Mouse (Mus musculus) CH12.LX (cell line): ENCODE data around the gene Mavs. TPM values are rescaled to one million over a fixed set of nuclear protein-coding genes. Genes with fewer than 3 reads are reported as not detected.
A peak's percentile ranks its signal among the peaks of the same experiment; 100 is the strongest.

Experiments used
- DNase-seq: peaks from one replicate; pipeline ENCODE4 v3.0.0-alpha.2; 2013; ENCODE audit errors: extremely low read depth
- H3K27ac ChIP-seq: 2 replicates; pipeline ENCODE4 v1.5.1; 2012; ENCODE audit warnings: low read depth, mild to moderate bottlenecking, control low read depth, moderate library complexity; ENCODE audit not compliant: insufficient read depth
- H3K27me3 ChIP-seq: replicated peaks from 2 replicates; pipeline ENCODE3; 2012; ENCODE audit warnings: inconsistent platforms
- H3K36me3 ChIP-seq, 2 experiments: replicated peaks in 1 of 2; 2 replicates each; pipeline versions ENCODE3 to v1.6.1; 2012; ENCODE audit warnings: inconsistent platforms in 1 of 2, low read length in 1 of 2, mild to moderate bottlenecking in 1 of 2, mixed read lengths in 1 of 2, moderate library complexity in 1 of 2; ENCODE audit not compliant: control insufficient read depth in 1 of 2, insufficient read depth in 1 of 2
- H3K4me1 ChIP-seq, 2 experiments: 2 replicates each; pipeline ENCODE4 v1.6.1; 2012; ENCODE audit warnings: inconsistent platforms in 1 of 2, moderate library complexity in 1 of 2; ENCODE audit not compliant: insufficient read depth in 2 of 2, control insufficient read depth in 1 of 2
- H3K4me2 ChIP-seq: 2 replicates; pipeline ENCODE4 v1.6.1; 2012; ENCODE audit warnings: low read depth, mild to moderate bottlenecking, control low read depth; ENCODE audit not compliant: poor library complexity, insufficient read depth, severe bottlenecking
- H3K4me3 ChIP-seq, 3 experiments: fragments of 150-350 bp in 1 of 3; sonication (generic) in 1 of 3; replicated peaks in 1 of 3; 2 replicates each; pipeline versions ENCODE3 to v1.5.1; 2011 to 2012; ENCODE audit warnings: low read depth in 2 of 3, low read length in 2 of 3, mild to moderate bottlenecking in 2 of 3, moderate library complexity in 2 of 3, control low read depth in 1 of 3, improper control_type of control experiment in 1 of 3, inconsistent platforms in 1 of 3, mixed read lengths in 1 of 3; ENCODE audit not compliant: poor library complexity in 1 of 3
- H3K79me2 ChIP-seq: replicated peaks from 2 replicates; pipeline ENCODE4 v1.6.1; 2012; ENCODE audit warnings: mild to moderate bottlenecking, moderate library complexity; ENCODE audit not compliant: control insufficient read depth, poor library complexity, insufficient read depth, severe bottlenecking; ENCODE audit errors: extremely low read depth
- H3K9ac ChIP-seq: 2 replicates; pipeline ENCODE4 v1.6.1; 2012; ENCODE audit warnings: low read depth, mild to moderate bottlenecking, control low read depth, moderate library complexity; ENCODE audit not compliant: insufficient read depth
- H3K9me3 ChIP-seq: replicated peaks from 2 replicates; pipeline ENCODE3; 2012; ENCODE audit warnings: low read length, inconsistent platforms, mixed read lengths
- BHLHE40 ChIP-seq: IDR thresholded peaks from 2 replicates; pipeline ENCODE4 v1.6.1; 2011; ENCODE audit warnings: mild to moderate bottlenecking, low read depth, low read length, improper control_type of control experiment
- CHD2 ChIP-seq: IDR thresholded peaks from 2 replicates; pipeline ENCODE4 v1.6.1; 2011; ENCODE audit warnings: low read length, improper control_type of control experiment
- CTCF ChIP-seq, 2 experiments: IDR thresholded peaks in 1 of 2; conservative IDR thresholded peaks in 1 of 2; 2 replicates each; pipeline ENCODE4 v1.5.1; 2011 to 2012; ENCODE audit warnings: low read depth in 2 of 2, low read length in 2 of 2, improper control_type of control experiment in 1 of 2, inconsistent platforms in 1 of 2, mild to moderate bottlenecking in 1 of 2, moderate library complexity in 1 of 2
- ELF1 ChIP-seq: IDR thresholded peaks from 2 replicates; pipeline ENCODE4 v1.6.1; 2014; ENCODE audit warnings: low read depth, mild to moderate bottlenecking, inconsistent platforms, low read length, improper control_type of control experiment
- ETS1 ChIP-seq: conservative IDR thresholded peaks from 2 replicates; pipeline ENCODE4 v1.6.1; 2012; ENCODE audit warnings: low read depth, mild to moderate bottlenecking, inconsistent platforms, low read length, improper control_type of control experiment, moderate library complexity
- GABPA ChIP-seq: IDR thresholded peaks from 2 replicates; pipeline ENCODE4 v1.6.1; 2012; ENCODE audit warnings: low read depth, low read length, improper control_type of control experiment, inconsistent platforms; ENCODE audit not compliant: insufficient replicate concordance
- IRF4 ChIP-seq: IDR thresholded peaks from 2 replicates; pipeline ENCODE4 v1.6.1; 2014; ENCODE audit warnings: low read depth, mild to moderate bottlenecking, inconsistent platforms, low read length, improper control_type of control experiment
- JUN ChIP-seq: IDR thresholded peaks from 2 replicates; pipeline ENCODE4 v1.6.1; 2011; ENCODE audit warnings: low read depth, mild to moderate bottlenecking, low read length, improper control_type of control experiment, moderate library complexity; ENCODE audit not compliant: insufficient read depth
- JUND ChIP-seq: conservative IDR thresholded peaks from 2 replicates; pipeline ENCODE4 v1.6.1; 2011; ENCODE audit warnings: low read depth, low read length, improper control_type of control experiment
- KAT2A ChIP-seq: IDR thresholded peaks from 2 replicates; pipeline ENCODE4 v1.6.1; 2012; ENCODE audit warnings: low read length, improper control_type of control experiment, inconsistent platforms; ENCODE audit not compliant: insufficient replicate concordance
- MAFK ChIP-seq: IDR thresholded peaks from 2 replicates; pipeline ENCODE4 v1.6.1; 2011; ENCODE audit warnings: low read length, improper control_type of control experiment; ENCODE audit not compliant: insufficient replicate concordance
- MAZ ChIP-seq: IDR thresholded peaks from 2 replicates; pipeline ENCODE4 v1.6.1; 2012; ENCODE audit warnings: low read depth, mild to moderate bottlenecking, inconsistent platforms, low read length, improper control_type of control experiment, moderate library complexity
- MXI1 ChIP-seq: IDR thresholded peaks from 2 replicates; pipeline ENCODE4 v1.6.1; 2011; ENCODE audit warnings: mild to moderate bottlenecking, low read depth, low read length, improper control_type of control experiment
- NELFE ChIP-seq: IDR thresholded peaks from 2 replicates; pipeline ENCODE4 v1.6.1; 2011; ENCODE audit warnings: low read depth, low read length, improper control_type of control experiment
- NRF1 ChIP-seq: IDR thresholded peaks from 2 replicates; pipeline ENCODE4 v1.6.1; 2014; ENCODE audit warnings: low read depth, mild to moderate bottlenecking, inconsistent platforms, low read length, improper control_type of control experiment, moderate library complexity
- PAX5 ChIP-seq: IDR thresholded peaks from 2 replicates; pipeline ENCODE4 v1.6.1; 2012; ENCODE audit warnings: low read length, inconsistent platforms, mixed read lengths
- RAD21 ChIP-seq: IDR thresholded peaks from 2 replicates; pipeline ENCODE4 v1.6.1; 2011; ENCODE audit warnings: low read depth, mild to moderate bottlenecking, low read length, improper control_type of control experiment, moderate library complexity
- TCF12 ChIP-seq: IDR thresholded peaks from 2 replicates; pipeline ENCODE4 v1.6.1; 2014; ENCODE audit warnings: low read depth, mild to moderate bottlenecking, inconsistent platforms, low read length, improper control_type of control experiment
- USF1 ChIP-seq: IDR thresholded peaks from 2 replicates; pipeline ENCODE4 v1.6.1; 2014; ENCODE audit warnings: low read depth, mild to moderate bottlenecking, inconsistent platforms, low read length, improper control_type of control experiment
- USF2 ChIP-seq: conservative IDR thresholded peaks from 2 replicates; pipeline ENCODE4 v1.6.1; 2011; ENCODE audit warnings: low read depth, low read length, improper control_type of control experiment
- ZC3H11A ChIP-seq: IDR thresholded peaks from 2 replicates; pipeline ENCODE4 v1.6.1; 2012; ENCODE audit warnings: low read depth, mild to moderate bottlenecking, inconsistent platforms, low read length, improper control_type of control experiment
- ZKSCAN1 ChIP-seq: IDR thresholded peaks from 2 replicates; pipeline ENCODE4 v1.6.1; 2012; ENCODE audit warnings: low read depth, inconsistent platforms, low read length, improper control_type of control experiment, borderline replicate concordance
- ZMIZ1 ChIP-seq: IDR thresholded peaks from 2 replicates; pipeline ENCODE4 v1.6.1; 2012; ENCODE audit warnings: low read depth, mild to moderate bottlenecking, inconsistent platforms, low read length, improper control_type of control experiment
- dilution Hi-C: fragments of 300-500 bp; cut with MboI; formaldehyde crosslinking; loops from 2 replicates; pipeline ENCODE4 v1.14.3; 2020; ENCODE audit warnings: low sequenced_read_pairs; ENCODE audit not compliant: extremely low pct_unique_long_range_greater_than_20kb, extremely low pct_ligation_motif_present
- in situ Hi-C: fragments of 300-500 bp; cut with MboI; formaldehyde crosslinking; loops from 3 replicates; pipeline ENCODE4 v1.14.3; 2019; ENCODE audit warnings: low sequenced_read_pairs, low pct_ligation_motif_present, low pct_unique_long_range_greater_than_20kb, mixed read lengths
- polyA plus RNA-seq: library from polyadenylated mRNA; unstranded; fragments of >175 nt; gene quantifications from 2 replicates; pipeline ENCODE4 v1.2.1, GENCODE M21; 2012; ENCODE audit warnings: low read depth; ENCODE audit not compliant: insufficient read length
- total RNA-seq, 2 experiments: library from RNA; depleted of rRNA; stranded (reverse); fragments of 300-350 nt in 1 of 2; fragments of >200 nt in 1 of 2; gene quantifications; 2 replicates each; pipeline ENCODE4 v1.2.3; 2012 to 2014

Mavs gene
- total and polyA plus RNA-seq, 3 experiments = 18.5 to 34.5 (median 25.6) TPM

GRCm38 (mm10) chr2:131222562-131222961 is 11.3 kb upstream of the Mavs start:
- H3K4me3 ChIP-seq = no peak overlapping the region
- H3K27me3 ChIP-seq = peaks cover 3% of the 10 kb centered on the region
- no peaks in the 10 kb centered on the region for H3K36me3 ChIP-seq
- H3K9me3 ChIP-seq = peaks cover 2% of the 10 kb centered on the region
- H3K79me2 ChIP-seq = no peaks in the 10 kb centered on the region
- H3K4me2 ChIP-seq = no peak overlapping the region; the same call in 1 of the 2 replicates
- no peak for DNase-seq
- dilution Hi-C loops = no loop called here
- TF ChIP-seq GABPA (no peak), RAD21 (no peak), MAZ (no peak), MAFK (peak; percentile 86), USF2 (no peak), JUND (no peak), ELF1 (no peak)
- H3K27ac ChIP-seq = no peak overlapping the region
- in situ Hi-C loops = no loop called here
- H3K4me1 ChIP-seq = peaks cover 6 to 10% of the 10 kb centered on the region in 2 experiments
- H3K9ac ChIP-seq = no peak overlapping the region

GRCm38 (mm10) chr2:131223569-131223968 is 10.3 kb upstream of the Mavs start:
- DNase-seq = no peak
- H3K4me2 ChIP-seq = no peak overlapping the region
- no peak overlapping the region for H3K4me3 ChIP-seq
- H3K9ac ChIP-seq = no peak overlapping the region
- no peak overlapping the region for H3K27ac ChIP-seq
- dilution Hi-C loops (no loop called here), in situ Hi-C loops (no loop called here)
- peaks cover 6 to 10% of the 10 kb centered on the region in 2 experiments for H3K4me1 ChIP-seq
- H3K9me3 ChIP-seq = peaks cover 2% of the 10 kb centered on the region
- H3K36me3 ChIP-seq = no peaks in the 10 kb centered on the region
- TF ChIP-seq ZC3H11A (no peak), MXI1 (no peak), ETS1 (no peak), PAX5 (no peak), ZMIZ1 (no peak), NRF1 (no peak), KAT2A (no peak), JUN (no peak), USF2 (no peak), CTCF (conservative IDR thresholded peaks at IDR 0.05 in 1 of 2, IDR thresholded peaks at IDR 0.05 in 1 of 2; ENCODE audit: low read depth in 2 of 2, low read length in 2 of 2) (no peak), CHD2 (no peak), TCF12 (no peak), NELFE (no peak), IRF4 (no peak), USF1 (no peak), ZKSCAN1 (no peak), BHLHE40 (no peak), JUND (no peak)
- TF ChIP-seq, all 38 proteins: peak for 0
- no peaks in the 10 kb centered on the region for H3K79me2 ChIP-seq
- peaks cover 5% of the 10 kb centered on the region for H3K27me3 ChIP-seq
